Mouse (Mus musculus): ENCODE data around the gene Rtn4ip1.

Rtn4ip1 gene

DNA sequence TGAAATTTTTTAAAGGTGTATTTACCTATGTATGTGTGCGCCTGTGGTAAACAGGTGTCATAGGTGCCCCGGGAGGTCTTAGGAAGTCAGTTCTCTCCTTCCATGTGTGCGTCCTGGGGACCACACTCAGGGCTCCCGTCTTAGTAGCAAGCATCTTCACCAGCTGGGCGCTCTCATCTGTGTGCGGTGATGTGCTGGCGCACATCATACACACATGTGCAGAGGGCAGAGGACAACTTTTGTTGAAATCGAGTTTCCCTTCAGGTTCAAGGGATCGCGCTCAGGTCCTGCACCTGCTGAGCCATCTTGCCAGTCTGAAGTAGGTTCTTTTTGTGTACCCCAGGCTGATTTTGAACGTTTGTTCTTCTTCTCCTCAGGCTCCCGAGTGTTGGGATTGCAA, 14.6 kb downstream of the Rtn4ip1 start:
- TF ChIP-seq GATA4 (IDR thresholded peaks at IDR 0.05; ENCODE audit: insufficient replicate concordance, low read length) = no peak

- no peak for TF ChIP-seq GATA4 (IDR thresholded peaks at IDR 0.05; ENCODE audit: insufficient replicate concordance, low read length)
Measured at GRCm38 (mm10) chr10:43916737-43917136, 15.1 kb downstream of the Rtn4ip1 start.

DNA sequence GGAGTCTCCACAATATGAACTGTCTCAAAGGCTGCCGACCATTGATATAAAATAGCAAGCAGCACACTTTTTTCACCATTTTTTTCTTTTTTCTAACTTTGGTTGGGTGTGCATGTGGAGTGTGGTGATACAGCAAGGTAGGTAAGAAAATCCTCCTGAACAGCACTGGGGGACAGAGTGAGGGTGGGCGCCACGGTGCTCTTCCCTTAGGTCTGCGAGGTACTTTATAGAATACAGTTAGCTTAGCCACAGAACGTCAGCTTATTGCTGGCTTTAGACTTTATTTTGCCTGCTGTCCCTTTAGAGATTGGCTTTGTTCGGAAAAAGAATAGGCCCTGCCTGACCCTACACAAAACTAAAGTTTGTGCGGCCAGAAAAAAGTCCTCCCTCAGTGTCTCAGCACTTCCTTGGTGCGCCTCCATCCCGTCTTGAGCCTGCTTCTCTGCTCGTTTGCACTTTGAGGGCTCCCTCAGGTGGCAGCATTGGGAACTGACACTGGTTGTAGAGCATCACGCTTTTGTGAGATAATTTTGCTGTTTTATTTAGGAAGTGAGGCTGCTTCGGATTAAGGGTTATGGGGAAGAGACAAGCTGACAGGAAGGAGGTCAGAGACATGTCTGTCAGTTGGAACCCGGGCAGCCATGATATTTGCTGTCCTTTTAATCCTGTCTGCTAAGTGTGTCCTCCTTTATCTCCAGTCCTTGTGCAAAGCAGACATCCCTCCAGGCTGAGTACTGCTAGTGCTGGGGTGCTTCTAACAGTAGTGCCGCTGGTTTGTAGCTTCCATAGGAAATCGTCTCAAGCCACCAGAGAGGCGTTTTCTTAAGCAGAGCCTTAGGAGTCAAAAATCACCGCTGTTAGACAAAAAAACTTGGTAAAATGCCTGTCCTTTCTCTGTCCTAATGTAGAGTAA, 17.3 kb downstream of the Rtn4ip1 start:
- no peak for TF ChIP-seq GATA4 (IDR thresholded peaks at IDR 0.05; ENCODE audit: insufficient replicate concordance, low read length)

DNA sequence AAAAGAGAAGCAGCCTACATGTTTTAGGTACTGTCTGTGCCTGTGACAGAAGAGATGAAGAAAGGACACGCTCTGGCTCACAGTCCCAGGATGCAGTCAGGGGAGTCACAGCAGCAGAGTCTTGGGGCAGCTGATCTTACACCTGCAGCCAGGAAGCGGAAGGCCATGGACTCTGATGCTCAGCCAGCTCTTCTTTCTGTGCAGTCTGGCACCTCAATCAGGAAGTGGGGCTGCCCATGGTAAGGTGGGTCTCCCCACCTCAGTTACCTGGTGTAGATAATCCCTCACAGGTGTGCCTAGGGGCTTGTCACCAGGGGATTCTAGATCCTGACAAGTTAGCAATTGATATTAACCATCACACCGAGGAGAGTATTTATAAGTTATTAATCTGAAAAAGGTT, 21.5 kb downstream of the Rtn4ip1 start:
- TF ChIP-seq GATA4 (IDR thresholded peaks at IDR 0.05; ENCODE audit: insufficient replicate concordance, low read length) = no peak

GRCm38 (mm10) chr10:43927736-43928135, 26.1 kb downstream of the Rtn4ip1 start:
- no peak for TF ChIP-seq GATA4 (IDR thresholded peaks at IDR 0.05; ENCODE audit: insufficient replicate concordance, low read length)

DNA sequence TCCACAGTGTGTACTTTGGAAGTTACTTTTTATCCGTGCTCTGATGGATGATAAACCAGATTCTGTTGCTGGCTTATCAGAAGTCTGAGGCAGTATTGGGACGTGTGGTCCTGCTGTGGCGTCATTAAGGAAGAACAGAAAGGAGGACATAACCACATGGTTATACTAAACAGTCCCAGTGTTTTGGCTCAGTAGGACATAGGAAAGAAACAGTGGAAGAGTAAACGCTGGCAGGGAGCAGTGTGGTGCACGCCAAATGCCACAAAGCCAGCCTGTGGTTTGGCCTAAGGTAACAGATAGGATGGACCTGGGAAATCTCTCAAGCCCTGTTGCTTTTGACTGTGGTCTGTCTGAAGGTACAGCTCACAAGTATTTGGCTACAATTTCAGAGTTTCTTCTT, 27.0 kb downstream of the Rtn4ip1 start:
- TF ChIP-seq GATA4 (IDR thresholded peaks at IDR 0.05; ENCODE audit: insufficient replicate concordance, low read length) = no peak

GRCm38 (mm10) chr10:43939136-43939662, 37.6 kb downstream of the Rtn4ip1 start:
- no peak for TF ChIP-seq GATA4 (IDR thresholded peaks at IDR 0.05; ENCODE audit: insufficient replicate concordance, low read length)

DNA sequence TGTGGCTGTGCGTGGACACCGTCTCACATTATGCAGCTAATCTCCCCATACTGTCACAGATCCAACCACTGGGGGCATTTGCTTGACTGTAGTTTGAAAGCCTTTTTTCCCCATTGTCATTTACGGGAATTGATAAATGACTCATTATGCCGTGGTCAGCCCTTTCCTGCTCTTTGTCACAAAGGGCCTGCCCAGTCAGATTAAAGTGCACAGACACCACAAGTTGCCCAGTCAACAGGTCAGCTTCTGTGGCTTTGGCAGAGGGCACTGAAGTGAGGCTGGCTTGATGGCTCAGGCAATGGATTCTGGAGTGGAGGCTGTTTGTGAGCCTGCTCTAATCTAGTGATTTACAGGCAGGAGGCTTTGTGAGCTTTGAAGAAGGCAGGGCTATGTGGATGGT, 42.1 kb downstream of the Rtn4ip1 start:
- TF ChIP-seq GATA4 (IDR thresholded peaks at IDR 0.05; ENCODE audit: insufficient replicate concordance, low read length) = no peak

DNA sequence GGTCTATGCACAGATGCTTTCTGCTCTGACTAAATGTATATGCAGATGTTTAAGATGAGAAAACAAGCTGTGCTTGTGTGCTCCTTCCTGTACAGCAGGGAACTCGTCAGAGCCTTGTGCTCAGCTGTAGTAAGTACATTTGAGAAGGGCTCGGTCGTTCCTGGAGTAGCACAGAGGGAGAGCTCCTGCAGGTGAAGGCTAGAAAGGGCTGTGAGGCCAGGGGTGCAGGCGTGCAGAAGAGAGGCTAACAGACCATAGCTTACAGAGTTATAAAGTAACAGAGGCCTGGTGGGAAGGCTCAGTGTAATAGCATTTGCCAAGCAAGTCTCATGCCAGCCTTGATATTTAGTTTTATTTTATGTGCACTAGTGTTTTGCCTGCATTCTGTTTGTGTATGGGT, 43.8 kb downstream of the Rtn4ip1 start:
- TF ChIP-seq GATA4 (IDR thresholded peaks at IDR 0.05; ENCODE audit: insufficient replicate concordance, low read length) = no peak

GRCm38 (mm10) chr10:43953942-43954341, 52.3 kb downstream of the Rtn4ip1 start:
- no peak for TF ChIP-seq GATA4 (IDR thresholded peaks at IDR 0.05; ENCODE audit: insufficient replicate concordance, low read length)

DNA sequence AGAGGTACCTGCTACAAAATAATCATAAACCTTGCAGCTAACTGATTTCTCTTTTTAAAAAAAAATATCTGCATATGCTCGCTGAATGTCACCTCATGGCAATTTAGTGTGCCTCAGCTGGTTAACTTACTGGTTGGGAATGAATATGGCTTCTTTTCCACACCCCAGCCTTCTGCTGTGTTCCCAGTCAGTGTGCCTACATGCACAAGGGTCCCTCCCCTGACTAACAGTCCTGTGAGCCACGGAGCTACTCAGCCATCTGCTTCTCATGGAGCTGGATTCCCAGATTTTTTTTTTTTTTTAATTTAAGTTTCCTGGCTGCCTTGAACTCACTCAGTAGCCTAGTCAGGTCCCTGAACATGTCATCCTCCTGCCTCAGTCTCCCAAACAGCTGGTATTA, 63.3 kb downstream of the Rtn4ip1 start:
- TF ChIP-seq GATA4 (IDR thresholded peaks at IDR 0.05; ENCODE audit: insufficient replicate concordance, low read length) = no peak

- no peak for TF ChIP-seq GATA4 (IDR thresholded peaks at IDR 0.05; ENCODE audit: insufficient replicate concordance, low read length)
Measured at GRCm38 (mm10) chr10:43973244-43973643, 71.6 kb downstream of the Rtn4ip1 start.

DNA sequence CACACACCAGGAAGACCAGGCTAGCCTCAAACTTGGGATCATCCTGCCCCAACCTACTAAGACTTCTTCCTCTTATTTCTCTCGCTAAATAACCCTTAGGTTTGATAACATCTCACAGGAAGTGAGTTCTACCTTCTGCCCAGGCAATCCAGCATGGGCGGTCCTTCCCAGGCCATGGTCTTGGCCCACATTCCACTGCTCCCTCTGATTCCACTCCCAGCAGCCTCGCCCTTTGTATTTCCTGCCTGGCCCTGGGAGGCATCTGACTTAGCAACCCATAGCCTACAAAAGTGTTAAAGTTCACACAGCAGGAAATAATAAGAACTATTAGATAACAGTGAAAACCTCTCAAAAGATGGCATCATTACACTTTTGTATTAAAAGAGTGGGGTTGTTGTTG, 75.7 kb downstream of the Rtn4ip1 start:
- TF ChIP-seq GATA4 (IDR thresholded peaks at IDR 0.05; ENCODE audit: insufficient replicate concordance, low read length) = no peak

DNA sequence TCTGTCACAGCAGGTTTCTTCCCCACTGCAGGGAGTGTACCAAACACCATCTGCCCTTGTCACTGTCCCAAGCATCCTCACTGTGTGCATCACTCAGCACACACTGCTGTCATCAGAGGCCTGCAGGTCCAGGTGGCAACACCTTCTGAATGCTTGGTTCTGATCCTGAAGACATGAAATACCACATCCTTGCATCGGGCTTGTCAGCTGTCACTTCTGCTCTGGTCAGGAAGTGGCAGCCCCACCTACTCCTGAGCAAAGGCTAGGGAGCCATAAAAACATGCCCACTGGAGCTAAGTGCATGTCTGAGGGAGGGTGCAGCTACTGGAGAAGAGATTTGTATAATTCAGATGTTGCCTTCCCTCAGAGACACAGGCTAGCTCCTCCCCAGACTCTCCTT, 78.5 kb downstream of the Rtn4ip1 start:
- TF ChIP-seq GATA4 (IDR thresholded peaks at IDR 0.05; ENCODE audit: insufficient replicate concordance, low read length) = no peak

GRCm38 (mm10) chr10:43982470-43982869, 80.9 kb downstream of the Rtn4ip1 start:
- TF ChIP-seq GATA4 (IDR thresholded peaks at IDR 0.05; ENCODE audit: insufficient replicate concordance, low read length) = no peak

- TF ChIP-seq GATA4 (IDR thresholded peaks at IDR 0.05; ENCODE audit: insufficient replicate concordance, low read length) = no peak
Measured at GRCm38 (mm10) chr10:43983241-43983640, 81.6 kb downstream of the Rtn4ip1 start.

DNA sequence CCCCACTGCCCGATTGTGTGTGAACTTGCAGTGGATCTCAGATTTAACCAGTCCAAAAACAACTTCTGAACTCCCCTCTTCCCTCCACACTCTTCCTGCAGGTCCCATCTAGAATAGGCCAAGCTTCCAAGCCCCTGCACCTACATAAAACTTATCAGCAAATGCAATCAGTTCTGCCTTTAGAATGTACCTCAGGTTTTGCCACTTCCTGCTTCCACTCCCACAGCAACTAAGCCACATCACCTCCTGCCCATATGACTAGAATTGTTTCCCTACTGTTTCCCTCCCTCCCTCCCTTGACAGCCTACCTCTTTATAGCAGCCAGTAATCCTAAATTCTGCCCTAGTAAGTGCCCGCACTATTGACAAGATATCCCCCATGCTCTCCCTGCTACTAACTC, 82.3 kb downstream of the Rtn4ip1 start:
- no peak for TF ChIP-seq GATA4 (IDR thresholded peaks at IDR 0.05; ENCODE audit: insufficient replicate concordance, low read length)
